Mouse (Mus musculus): Measurements from ENCODE around the gene Cenpb. TPM values are rescaled to one million over a fixed set of nuclear protein-coding genes. Genes with fewer than 3 reads are reported as not detected.
A peak's percentile ranks its signal among the peaks of the same experiment; 100 is the strongest.
"Not testable (repeated sequence)": the region's sequence is repeated elsewhere in the genome, so short reads cannot be mapped to it uniquely, and the experiment has no call there.

Cenpb gene
- total RNA-seq (2021), result 10 to 100 TPM; 70.4 to 73.5 TPM
- long read RNA-seq, full-length matches to known transcripts, result 89 of 89 reads
- long read RNA-seq, partial matches to known transcripts, result 0 of 89 reads
- long read RNA-seq, other reads (novel, unspliced or antisense), result 0 of 89 reads

DNA sequence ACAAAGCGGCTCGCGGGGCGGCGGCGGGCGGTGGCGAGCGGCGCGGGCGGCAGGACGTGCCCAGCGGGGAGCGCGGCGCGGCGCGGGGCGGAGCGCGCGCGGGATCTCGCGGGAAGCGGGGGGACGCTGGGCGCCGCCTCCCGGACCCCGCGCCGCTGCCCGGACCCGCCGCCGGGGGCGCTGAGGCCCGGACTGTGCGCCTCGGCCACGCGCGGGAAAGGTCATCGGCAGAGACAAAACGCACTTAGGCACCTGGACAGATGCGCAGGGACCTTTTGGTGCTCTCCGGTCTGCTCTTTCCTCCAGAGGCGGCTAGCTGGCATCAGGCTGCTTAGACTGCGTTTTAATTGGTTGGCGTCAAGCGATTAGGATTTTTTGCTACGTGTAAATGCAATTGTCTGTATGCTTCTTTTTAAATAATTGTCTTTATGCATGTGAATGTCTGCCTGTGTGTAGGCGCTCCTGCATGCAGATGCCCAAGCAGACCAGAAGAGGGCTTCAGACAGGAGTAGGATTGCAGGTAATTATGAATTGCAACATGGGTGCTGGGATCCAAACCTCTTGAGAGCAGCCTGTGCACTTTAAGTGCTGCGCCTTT, at the start of gene Cenpb:
Gene Cenpb (minus strand): TSS at position 78 of the 598 bp plus-strand sequence.
- DNase-seq (ENCODE audit: low spot score in 2 of 2), result peak; percentile 75 to 85

DNA sequence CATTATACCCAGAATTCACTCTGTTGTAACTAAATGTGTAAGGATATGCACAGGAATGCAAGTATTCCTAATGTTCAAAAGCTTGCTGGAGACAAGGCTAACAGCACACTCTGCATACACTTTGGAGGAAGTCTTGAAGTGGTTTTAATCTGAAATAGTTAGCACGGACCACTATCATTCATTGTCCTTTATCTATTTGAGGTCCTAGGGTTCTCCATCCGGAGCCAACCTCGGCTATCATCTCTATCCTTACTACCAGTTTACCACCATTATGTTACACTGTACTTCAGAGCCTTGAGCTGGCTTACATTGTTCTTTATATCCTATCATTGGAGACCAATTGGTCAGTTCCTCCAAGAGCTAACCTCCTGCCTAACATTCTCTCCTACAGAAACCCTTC, 47.4 kb upstream of the Cenpb start:
- DNase-seq (ENCODE audit: low spot score in 2 of 2), result no peak

DNA sequence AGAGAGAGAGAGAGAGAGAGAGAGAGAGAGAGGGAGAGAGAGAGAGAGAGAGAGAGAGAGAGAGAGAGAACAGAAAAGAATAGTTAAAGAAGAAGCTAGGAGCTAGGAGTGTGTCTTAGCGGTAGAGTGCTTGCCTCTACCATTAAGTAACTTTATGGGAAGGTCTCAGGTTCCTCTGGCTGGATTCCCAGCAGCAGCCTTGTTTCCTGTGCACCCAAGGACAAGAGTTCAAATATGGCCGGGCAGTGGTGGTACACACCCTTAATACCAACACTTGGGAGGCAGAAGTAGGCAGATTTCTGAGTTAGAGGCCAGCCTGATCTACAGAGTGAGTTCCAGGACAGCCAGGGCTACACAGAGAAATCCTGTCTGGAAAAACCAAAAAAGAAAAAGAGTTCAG, 46.8 kb upstream of the Cenpb start:
- DNase-seq (ENCODE audit: low spot score in 2 of 2), result not testable (repeated sequence)

DNA sequence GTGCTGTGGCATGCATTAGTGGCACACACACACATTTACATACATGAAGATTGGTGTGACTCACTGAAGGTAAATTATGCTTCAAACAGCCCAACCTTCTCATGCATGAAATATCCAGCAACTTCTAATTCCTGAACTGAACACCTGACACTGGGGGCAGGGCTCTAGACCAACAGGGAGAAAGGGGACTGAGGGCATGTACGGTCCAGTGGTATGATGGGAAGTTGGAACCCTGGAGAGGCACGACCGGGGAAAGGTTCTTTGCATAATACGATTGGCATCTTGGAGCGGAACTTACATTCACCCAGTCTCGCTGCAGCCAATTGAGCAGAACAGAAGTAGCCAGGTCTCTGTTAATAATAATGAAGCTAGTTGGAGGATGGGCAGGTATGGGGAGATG, 45.3 kb upstream of the Cenpb start:
- no peak for DNase-seq (ENCODE audit: low spot score in 2 of 2)

DNA sequence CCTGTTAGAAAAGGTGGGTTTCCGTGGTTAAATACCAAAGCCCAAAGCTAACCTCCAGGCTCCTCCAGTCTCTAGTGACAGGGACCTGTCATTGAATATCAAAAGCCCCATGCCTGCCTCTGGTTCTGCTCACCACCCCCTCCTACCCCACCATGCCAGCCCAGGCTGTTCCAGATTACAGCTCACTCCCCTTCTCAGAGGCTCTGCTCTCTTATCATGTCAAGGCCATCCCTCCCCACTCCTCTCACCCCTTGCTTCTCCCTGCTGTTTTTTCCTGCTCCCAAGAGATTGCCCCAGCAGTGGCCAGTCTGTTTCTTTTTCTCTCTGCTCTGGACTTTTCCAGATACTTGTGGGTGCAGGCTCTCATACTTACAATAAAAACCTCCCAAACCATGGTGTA, 43.7 kb upstream of the Cenpb start:
- DNase-seq (ENCODE audit: low spot score in 2 of 2), result no peak

GRCm38 (mm10) chr2:131222562-131222961, 42.7 kb upstream of the Cenpb start:
- no peak for DNase-seq (ENCODE audit: low spot score in 2 of 2)

- DNase-seq (ENCODE audit: low spot score in 2 of 2), result no peak
Measured at GRCm38 (mm10) chr2:131221853-131222515, 42.1 kb upstream of the Cenpb start.

- DNase-seq (ENCODE audit: low spot score in 2 of 2), result no peak
Measured at GRCm38 (mm10) chr2:131220030-131220429, 40.2 kb upstream of the Cenpb start.

GRCm38 (mm10) chr2:131215941-131216858, 36.3 kb upstream of the Cenpb start:
- DNase-seq (ENCODE audit: low spot score in 2 of 2), result no peak

DNA sequence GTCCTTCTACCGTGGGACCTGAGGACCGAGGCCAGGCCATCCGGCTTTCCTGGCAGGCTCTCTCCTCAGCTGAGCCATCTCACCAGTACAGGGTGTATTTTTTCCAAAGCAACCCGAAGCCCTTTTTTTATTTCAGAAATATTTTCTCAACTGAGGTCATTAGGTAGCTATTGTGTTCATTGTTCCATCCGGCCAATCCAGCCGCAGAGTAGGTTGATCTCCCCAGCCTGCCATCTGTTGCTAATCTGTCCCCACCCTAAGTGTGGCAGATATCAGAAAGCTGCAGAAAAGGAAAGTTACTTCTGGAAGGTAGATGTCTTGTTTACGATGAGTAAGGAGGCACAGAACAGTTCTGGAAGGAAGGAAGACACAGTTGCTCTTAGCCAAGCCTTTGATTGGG, 33.9 kb upstream of the Cenpb start:
- DNase-seq (ENCODE audit: low spot score in 2 of 2), result no peak

- DNase-seq (ENCODE audit: low spot score in 2 of 2), result no peak
Measured at GRCm38 (mm10) chr2:131211026-131211615, 31.3 kb upstream of the Cenpb start.

GRCm38 (mm10) chr2:131209969-131210792, 30.3 kb upstream of the Cenpb start:
- DNase-seq (ENCODE audit: low spot score in 2 of 2), result peak; percentile 93 to 97

DNA sequence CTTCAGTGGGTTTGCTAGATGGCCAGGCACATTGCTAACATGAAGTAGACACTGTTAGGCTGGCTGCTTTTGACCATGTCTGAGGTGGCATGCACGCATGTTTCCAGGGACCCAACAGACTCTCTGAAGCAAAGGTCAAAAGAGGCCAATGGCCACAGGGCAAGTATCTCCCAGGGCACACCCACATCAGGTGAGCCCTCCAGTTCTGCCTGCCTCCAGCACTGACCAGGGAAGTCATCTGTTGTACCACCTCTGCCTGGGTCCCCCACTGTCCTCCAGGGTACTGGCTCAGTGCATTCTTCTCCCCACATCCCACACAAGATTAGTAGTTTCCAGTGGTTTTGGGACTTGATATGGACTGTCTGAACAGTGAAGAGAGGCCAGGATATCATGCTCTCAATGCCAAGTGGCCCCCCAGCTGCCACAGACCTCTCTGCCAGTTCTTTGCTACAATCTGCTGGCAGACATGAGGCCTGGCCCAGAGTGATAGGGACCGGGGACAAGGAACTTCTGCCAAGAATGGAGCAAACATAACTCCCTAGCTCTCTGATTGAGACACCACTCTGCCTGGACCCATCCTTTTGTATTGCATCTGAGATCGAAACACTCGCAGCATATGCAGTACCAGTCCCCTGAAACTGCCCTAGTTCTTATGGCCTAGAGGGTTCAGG, 29.4 kb upstream of the Cenpb start:
- no peak for DNase-seq (ENCODE audit: low spot score in 2 of 2)

DNA sequence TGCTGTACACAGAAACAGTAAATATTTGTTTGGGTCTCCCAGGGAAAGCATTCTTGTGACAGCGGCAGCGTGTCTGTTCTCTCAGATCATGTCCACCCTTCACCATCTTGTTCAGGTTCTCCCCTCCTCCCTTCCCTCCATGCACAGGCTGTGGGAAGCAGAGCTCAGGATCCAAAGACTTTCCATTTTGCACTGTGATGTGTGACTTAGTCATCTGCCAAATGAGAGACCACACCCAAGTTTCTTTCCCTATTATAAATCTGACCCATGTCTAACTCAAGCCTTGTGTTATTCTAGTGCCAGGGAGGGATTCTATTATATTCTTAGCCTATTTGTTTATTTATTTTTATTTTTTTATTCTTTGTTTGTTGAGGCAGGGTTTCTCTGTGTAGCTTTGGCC, 28.5 kb upstream of the Cenpb start:
- DNase-seq (ENCODE audit: low spot score in 2 of 2), result no peak

GRCm38 (mm10) chr2:131206778-131207177, 26.9 kb upstream of the Cenpb start, which contains the start of gene Ap5s1:
Gene Ap5s1, plus strand, starts transcription at chr2:131207078.
- no peak for DNase-seq (ENCODE audit: low spot score in 2 of 2)

DNA sequence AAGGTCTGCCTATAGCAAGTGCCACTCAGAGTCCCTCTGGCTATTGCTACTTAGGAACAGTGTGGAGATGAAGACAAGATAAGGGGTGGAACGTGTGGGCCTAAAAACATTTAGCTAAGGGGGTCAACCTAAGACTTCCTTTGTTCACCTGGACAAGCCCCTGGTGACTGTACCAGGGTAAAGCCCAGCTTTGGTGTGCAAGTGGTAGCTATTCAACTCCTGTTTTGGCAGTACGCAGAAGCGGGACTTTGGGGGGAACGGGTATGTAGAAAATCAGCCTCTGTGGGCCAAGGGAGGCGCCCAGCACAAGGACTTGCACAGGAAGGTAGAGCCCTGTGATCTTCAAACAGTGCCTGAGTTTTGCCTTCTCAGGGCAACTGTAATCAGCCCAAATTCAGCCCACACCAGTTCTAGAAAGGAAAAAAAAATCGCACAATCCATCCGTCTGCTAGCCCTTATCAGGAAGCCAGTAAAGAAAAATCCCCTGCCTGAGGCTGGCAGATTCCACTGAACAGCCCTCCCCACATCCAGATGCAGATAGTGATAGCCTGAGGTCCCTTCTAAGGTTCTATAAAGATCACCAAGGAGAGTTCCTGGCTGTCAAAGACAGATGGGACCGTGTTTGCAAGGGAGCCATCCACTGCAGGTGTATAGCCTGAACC, 25.8 kb upstream of the Cenpb start:
- no peak for DNase-seq (ENCODE audit: low spot score in 2 of 2)

DNA sequence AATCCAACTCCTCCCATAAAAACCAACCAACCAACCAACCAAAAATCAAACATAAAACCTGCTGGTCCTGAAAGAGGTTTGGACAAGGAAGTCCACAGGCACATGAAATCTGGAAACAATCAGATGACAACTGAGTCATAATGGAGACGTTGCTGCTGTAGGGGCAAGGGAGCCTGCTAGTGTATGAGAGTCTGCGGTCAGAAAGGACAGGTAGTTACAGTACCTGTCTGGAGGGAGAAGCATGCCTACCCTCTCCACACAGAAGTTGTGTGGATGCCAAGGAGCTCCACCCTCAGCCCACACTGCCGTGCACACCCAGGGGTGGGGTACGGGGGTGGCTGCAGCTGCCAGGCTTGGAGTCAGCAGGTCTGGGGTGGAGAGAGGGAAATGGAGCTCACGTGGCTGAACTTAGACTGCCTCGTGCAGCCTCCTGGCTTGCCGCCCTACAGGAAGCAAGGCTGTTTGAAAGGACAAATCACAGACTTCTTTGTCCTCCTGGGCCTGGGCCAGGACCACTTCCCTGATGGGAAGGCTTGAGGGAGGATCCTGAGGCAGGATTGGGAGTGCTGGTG, 24.6 kb upstream of the Cenpb start:
- DNase-seq (ENCODE audit: low spot score in 2 of 2), result peak; percentile 70 to 80

- no peak for DNase-seq (ENCODE audit: low spot score in 2 of 2)
Measured at GRCm38 (mm10) chr2:131203816-131204409, 24.0 kb upstream of the Cenpb start.

DNA sequence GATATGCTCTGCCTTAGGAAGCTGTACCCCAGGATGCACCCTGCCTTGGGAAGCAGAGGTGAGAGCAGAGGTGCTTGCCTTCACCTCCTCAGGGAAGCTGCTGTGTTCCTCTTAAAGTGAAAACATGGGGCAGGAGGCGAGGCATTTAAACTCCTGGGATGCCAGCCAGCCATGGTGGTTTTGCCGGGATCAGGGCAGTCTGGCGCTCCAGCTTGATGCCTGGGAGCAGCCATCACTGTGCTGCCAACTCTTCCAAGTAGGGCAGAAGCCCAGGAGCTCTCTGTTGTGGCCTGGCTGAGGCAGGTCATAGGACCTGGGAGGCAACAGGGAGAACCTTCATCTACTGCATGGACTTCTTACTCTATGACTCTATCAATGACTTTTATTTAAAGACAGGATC, 21.4 kb upstream of the Cenpb start:
- no peak for DNase-seq (ENCODE audit: low spot score in 2 of 2)
